Mouse (Mus musculus) thymus, adult 2 months (tissue): ENCODE data around the gene Zfp953. TPM values are rescaled to one million over a fixed set of nuclear protein-coding genes. Genes with fewer than 3 reads are reported as not detected.

ENCODE experiments used
- DNase-seq: peaks from one replicate; pipeline ENCODE4 v3.0.0; 2021
- H3K27ac ChIP-seq: fragments of 200-500 bp; 2 replicates; pipeline ENCODE4 v1.5.1; 2012; ENCODE audit warnings: low read length, control low read depth; ENCODE audit not compliant: control insufficient read depth, insufficient read depth
- H3K27me3 ChIP-seq: fragments of 200-500 bp; 2 replicates; pipeline ENCODE4 v1.6.1; 2012; ENCODE audit warnings: mild to moderate bottlenecking, low read length, moderate library complexity, mixed read lengths; ENCODE audit not compliant: control insufficient read depth, insufficient read depth
- H3K36me3 ChIP-seq: fragments of 200-500 bp; 2 replicates; pipeline ENCODE4 v1.6.1; 2012; ENCODE audit warnings: mild to moderate bottlenecking, low read length, moderate library complexity; ENCODE audit not compliant: control insufficient read depth, insufficient read depth
- H3K4me1 ChIP-seq: fragments of 200-500 bp; replicated peaks from 2 replicates; pipeline ENCODE4 v1.6.1; 2012; ENCODE audit warnings: low read length; ENCODE audit not compliant: control insufficient read depth, insufficient read depth
- H3K4me3 ChIP-seq: fragments of 200-500 bp; 2 replicates; pipeline ENCODE4 v1.5.1; 2012; ENCODE audit warnings: mild to moderate bottlenecking, low read length, control low read depth, moderate library complexity; ENCODE audit not compliant: control insufficient read depth, insufficient read depth
- CTCF ChIP-seq: fragments of 200-500 bp; IDR thresholded peaks from 2 replicates; pipeline ENCODE4 v1.5.1; 2012; ENCODE audit warnings: mild to moderate bottlenecking, control low read depth, low read length, moderate library complexity, borderline replicate concordance; ENCODE audit not compliant: control insufficient read depth, poor library complexity, insufficient read depth; ENCODE audit errors: extremely low read depth
- POLR2A ChIP-seq: fragments of 200-500 bp; IDR thresholded peaks from 2 replicates; pipeline ENCODE4 v1.6.1; 2012; ENCODE audit warnings: mild to moderate bottlenecking, low read length, control low read depth, moderate library complexity; ENCODE audit not compliant: control insufficient read depth, poor library complexity, insufficient read depth; ENCODE audit errors: extremely low read depth
- whole genome bisulfite sequencing: fragments of 180-500 bp; shearing (Covaris S2); methylation state at CpG from one replicate; pipeline ENCODE4 v1.1.7; 2018; 5-methylcytosine and 5-hydroxymethylcytosine counted together
- polyA plus RNA-seq: library from polyadenylated mRNA; depleted of rRNA; stranded (reverse); fragments of >200 nt; gene quantifications from 2 replicates; pipeline ENCODE4 v1.2.3, GENCODE M21; 2012; rRNA removed

Zfp953 gene
- polyA plus RNA-seq, 1 experiment, result 0.82 TPM

- Histone ChIP-seq H3K36me3 (no peaks in the 10 kb centered on the region), H3K27ac (no peak overlapping the region), H3K27me3 (no peaks in the 10 kb centered on the region), H3K4me1 (peaks cover 4% of the 10 kb centered on the region; the same call in 1 of the 2 replicates), H3K4me3 (no peak overlapping the region; the same call in 1 of the 2 replicates)
- 83% methylated on average over 1 of the region's 1 CpGs for WGBS
- TF ChIP-seq CTCF (no peak), POLR2A (no peak)
- DNase-seq, result peak; percentile 4
Observed at GRCm38 (mm10) chr13:67332877-67333276, 27.5 kb downstream of the Zfp953 start.

- no peaks in the 10 kb centered on the region for H3K36me3 ChIP-seq
- peak within 1 kb of the TSS; percentile 61 for H3K27ac ChIP-seq
- H3K27me3 ChIP-seq, result no peaks in the 10 kb centered on the region
- WGBS, result 8% methylated on average over 17 of the region's 17 CpGs
- peak; percentile 85 for DNase-seq
- TF ChIP-seq CTCF (peak; percentile 38; the same call in 1 of the 2 replicates), POLR2A (no peak)
- H3K4me1 ChIP-seq, result peaks cover 4% of the 10 kb centered on the region; the same call in 1 of the 2 replicates
- peak within 1 kb of the TSS; percentile 81 for H3K4me3 ChIP-seq
Observed at GRCm38 (mm10) chr13:67332019-67332724, 28.2 kb downstream of the Zfp953 start, which contains the start of gene Zfp595. TSS of gene Zfp595 (minus strand) at chr13:67332570.

GRCm38 (mm10) chr13:67306718-67307117 is 53.7 kb downstream of the Zfp953 start:
- no peak for DNase-seq
- no peaks in the 10 kb centered on the region for H3K27me3 ChIP-seq
- no peaks in the 10 kb centered on the region for H3K36me3 ChIP-seq
- TF ChIP-seq POLR2A, result no peak
- no peak for TF ChIP-seq CTCF
- no peak overlapping the region for H3K27ac ChIP-seq
- no peaks in the 10 kb centered on the region for H3K4me1 ChIP-seq
- H3K4me3 ChIP-seq, result no peak overlapping the region
- WGBS, result 14% methylated on average over 5 of the region's 5 CpGs

GRCm38 (mm10) chr13:67305822-67306672 is 54.4 kb downstream of the Zfp953 start, which contains the start of gene Zfp457:
TSS of gene Zfp457 (minus strand) at chr13:67306485.
- H3K36me3 ChIP-seq, result no peaks in the 10 kb centered on the region
- peak within 1 kb of the TSS; percentile 38; the same call in 1 of the 2 replicates for H3K27ac ChIP-seq
- WGBS, result 8% methylated on average over 16 of the region's 16 CpGs
- DNase-seq, result peak; percentile 84
- TF ChIP-seq CTCF, result no peak
- no peaks in the 10 kb centered on the region for H3K4me1 ChIP-seq
- H3K4me3 ChIP-seq, result peak within 1 kb of the TSS; percentile 94
- no peaks in the 10 kb centered on the region for H3K27me3 ChIP-seq

Other genes starting within 250 kb of the Zfp953 start
- 0.05 and 0.17 TPM in 2 replicates for gene Rslcan18, start 244.3 kb downstream of the Zfp953 start, polyA plus RNA-seq
- 0.18 and 0.23 TPM in 2 replicates for gene Zfp759, start 238.9 kb downstream of the Zfp953 start, polyA plus RNA-seq
- gene Rsl1, start 187.4 kb downstream of the Zfp953 start, polyA plus RNA-seq, result 2.8 and 4.5 TPM in 2 replicates
- gene Zfp455, start 166.1 kb downstream of the Zfp953 start, polyA plus RNA-seq, result 0.24 and 0.30 TPM in 2 replicates
- gene Zfp458, start 82.1 kb downstream of the Zfp953 start, polyA plus RNA-seq, result 0.97 and 1.1 TPM in 2 replicates
- 1.4 and 2.4 TPM in 2 replicates for gene Zfp457, start 54.1 kb downstream of the Zfp953 start, polyA plus RNA-seq
- gene Zfp595, start 28.0 kb downstream of the Zfp953 start, polyA plus RNA-seq, result 1.5 and 2.0 TPM in 2 replicates
- not detected in 2 replicates for gene Gm28044, start 69 bp downstream of the Zfp953 start, polyA plus RNA-seq
- gene Gm28041, start 15.1 kb upstream of the Zfp953 start, polyA plus RNA-seq, result 0.23 TPM in 1 of 2 replicates, not detected in the other
- gene Zfp456, start 15.2 kb upstream of the Zfp953 start, polyA plus RNA-seq, result 0.37 and 0.65 TPM in 2 replicates
- gene Zfp429, start 39.2 kb upstream of the Zfp953 start, polyA plus RNA-seq, result 1.6 and 5.0 TPM in 2 replicates
- 0.41 and 0.61 TPM in 2 replicates for gene Zfp459, start 60.8 kb upstream of the Zfp953 start, polyA plus RNA-seq
- 2.4 and 3.6 TPM in 2 replicates for gene Zfp874a, start 91.0 kb upstream of the Zfp953 start, polyA plus RNA-seq
- gene Zfp874b, start 123.7 kb upstream of the Zfp953 start, polyA plus RNA-seq, result 5.9 and 6.3 TPM in 2 replicates
- gene Zfp58, start 139.9 kb upstream of the Zfp953 start, polyA plus RNA-seq, result 1.2 and 1.7 TPM in 2 replicates
- gene Gm26965, start 165.5 kb upstream of the Zfp953 start, polyA plus RNA-seq, result not detected in 2 replicates
- 31.2 and 43.7 TPM in 2 replicates for gene Zfp87, start 165.6 kb upstream of the Zfp953 start, polyA plus RNA-seq
- 7.0 and 8.6 TPM in 2 replicates for gene Zfp748, start 193.2 kb upstream of the Zfp953 start, polyA plus RNA-seq
- 1.1 and 1.2 TPM in 2 replicates for gene Zfp729b, start 249.1 kb upstream of the Zfp953 start, polyA plus RNA-seq